Mouse (Mus musculus) heart, embryonic 10.5 days (tissue): Measurements from ENCODE around the gene Efcab6. TPM values are rescaled to one million over a fixed set of nuclear protein-coding genes. Genes with fewer than 3 reads are reported as not detected.

Source experiments
- DNase-seq: peaks from one replicate; pipeline ENCODE4 v3.0.0-alpha.2; 2017; ENCODE audit warnings: low spot score
- H3K27ac ChIP-seq: fragments of 300-500 bp; sonication (generic); 2 replicates; pipeline ENCODE4 v1.5.1; 2016; ENCODE audit warnings: mild to moderate bottlenecking
- H3K27me3 ChIP-seq: fragments of 300-500 bp; sonication (generic); 2 replicates; pipeline ENCODE4 v1.6.1; 2016; ENCODE audit warnings: mild to moderate bottlenecking; ENCODE audit not compliant: poor library complexity, insufficient read depth, severe bottlenecking
- H3K36me3 ChIP-seq: fragments of 300-500 bp; sonication (generic); 2 replicates; pipeline ENCODE4 v1.6.1; 2016; ENCODE audit warnings: mild to moderate bottlenecking, moderate library complexity
- H3K4me1 ChIP-seq: fragments of 300-500 bp; sonication (generic); 2 replicates; pipeline ENCODE4 v1.6.1; 2016; ENCODE audit warnings: mild to moderate bottlenecking
- H3K4me3 ChIP-seq: fragments of 300-500 bp; sonication (generic); 2 replicates; pipeline ENCODE4 v1.5.1; 2016; ENCODE audit warnings: mild to moderate bottlenecking, moderate library complexity
- H3K9me3 ChIP-seq: fragments of 300-500 bp; sonication (generic); 2 replicates; pipeline ENCODE4 v1.6.1; 2016; ENCODE audit warnings: mild to moderate bottlenecking, moderate library complexity
- WGBS: fragments of 180-500 bp; shearing (Covaris S2); methylation state at CpG from one replicate; pipeline ENCODE4 v1.1.7; 2016; 5-methylcytosine and 5-hydroxymethylcytosine counted together
- polyA plus RNA-seq: library from polyadenylated mRNA; unstranded; fragments of >200 nt; fragmentation: Nextera tagmentation; extraction: Ambion mirVana; gene quantifications from 2 replicates; pipeline ENCODE4 v1.2.1, GENCODE M21; 2016

Efcab6 gene
- polyA plus RNA-seq, 1 experiment from 2014 or later: not detected

GRCm38 (mm10) chr15:84053240-84053639 lies 11.9 kb downstream of the Efcab6 start:
- Histone ChIP-seq H3K4me3 (no peak overlapping the region), H3K4me1 (peaks cover 8% of the 10 kb centered on the region), H3K27ac (0 out of 2 replicates have a peak overlapping the region, but pooled peaks have one; percentile 31), H3K36me3 (no peaks in the 10 kb centered on the region), H3K27me3 (0 out of 2 replicates have a peak, but pooled peaks cover 8% of the 10 kb centered on the region), H3K9me3 (no peaks in the 10 kb centered on the region)
- DNase-seq: no peak
- 92% methylated on average over 4 of the region's 4 CpGs for WGBS

- H3K4me1 ChIP-seq: peaks cover 8% of the 10 kb centered on the region
- H3K36me3 ChIP-seq: no peaks in the 10 kb centered on the region
- H3K9me3 ChIP-seq: no peaks in the 10 kb centered on the region
- DNase-seq: no peak
- H3K27me3 ChIP-seq: 0 out of 2 replicates have a peak, but pooled peaks cover 8% of the 10 kb centered on the region
- H3K4me3 ChIP-seq: no peak overlapping the region
- H3K27ac ChIP-seq: no peak overlapping the region
- WGBS: 71% methylated on average over 9 of the region's 9 CpGs
These were observed 12.8 kb downstream of the Efcab6 start for GRCm38 (mm10) chr15:84052390-84052789.

GRCm38 (mm10) chr15:84049570-84049969 lies 15.6 kb downstream of the Efcab6 start:
- 84% methylated on average over 7 of the region's 7 CpGs for WGBS
- no peak for DNase-seq
- H3K27ac ChIP-seq: no peak overlapping the region
- H3K36me3 ChIP-seq: no peaks in the 10 kb centered on the region
- 0 out of 2 replicates have a peak, but pooled peaks cover 6% of the 10 kb centered on the region for H3K27me3 ChIP-seq
- no peak overlapping the region for H3K4me3 ChIP-seq
- peaks cover 8% of the 10 kb centered on the region for H3K4me1 ChIP-seq
- H3K9me3 ChIP-seq: no peaks in the 10 kb centered on the region

- Histone ChIP-seq H3K9me3 (no peaks in the 10 kb centered on the region), H3K27me3 (no peaks in the 10 kb centered on the region), H3K4me3 (no peak overlapping the region), H3K27ac (no peak overlapping the region), H3K36me3 (no peaks in the 10 kb centered on the region), H3K4me1 (no peaks in the 10 kb centered on the region)
- DNase-seq: no peak
- 86% methylated on average over 6 of the region's 6 CpGs for WGBS
These were observed 19.6 kb downstream of the Efcab6 start for GRCm38 (mm10) chr15:84045562-84045961.

- 86% methylated on average over 5 of the region's 5 CpGs for WGBS
- no peak for DNase-seq
- Histone ChIP-seq H3K9me3 (no peaks in the 10 kb centered on the region), H3K27me3 (no peaks in the 10 kb centered on the region), H3K4me3 (no peak overlapping the region), H3K27ac (no peak overlapping the region), H3K36me3 (no peaks in the 10 kb centered on the region), H3K4me1 (no peaks in the 10 kb centered on the region)
These were observed 28.1 kb downstream of the Efcab6 start for GRCm38 (mm10) chr15:84037067-84037466.

- Histone ChIP-seq H3K4me3 (no peak overlapping the region), H3K4me1 (no peaks in the 10 kb centered on the region), H3K9me3 (no peaks in the 10 kb centered on the region), H3K36me3 (no peaks in the 10 kb centered on the region), H3K27ac (no peak overlapping the region), H3K27me3 (peaks cover 4% of the 10 kb centered on the region; the same call in 1 of the 2 replicates)
- 72% methylated on average over 8 of the region's 8 CpGs for whole genome bisulfite sequencing
- DNase-seq: no peak
These were observed 39.5 kb downstream of the Efcab6 start for GRCm38 (mm10) chr15:84025651-84026050.

- Histone ChIP-seq H3K36me3 (no peaks in the 10 kb centered on the region), H3K27ac (no peak overlapping the region), H3K9me3 (no peaks in the 10 kb centered on the region), H3K4me1 (no peaks in the 10 kb centered on the region), H3K27me3 (peaks cover 4% of the 10 kb centered on the region; the same call in 1 of the 2 replicates), H3K4me3 (no peak overlapping the region)
- WGBS: 83% methylated on average over 6 of the region's 6 CpGs
- DNase-seq: no peak
These were observed 40.3 kb downstream of the Efcab6 start for GRCm38 (mm10) chr15:84024851-84025250.

- Histone ChIP-seq H3K27me3 (peaks cover 20% of the 10 kb centered on the region), H3K27ac (no peak overlapping the region), H3K9me3 (no peaks in the 10 kb centered on the region), H3K4me1 (no peaks in the 10 kb centered on the region), H3K36me3 (no peaks in the 10 kb centered on the region), H3K4me3 (no peak overlapping the region)
- 57% methylated on average over 17 of the region's 17 CpGs for WGBS
- no peak for DNase-seq
These were observed 55.7 kb downstream of the Efcab6 start for GRCm38 (mm10) chr15:84009366-84010083.

GRCm38 (mm10) chr15:84004306-84004705 lies 60.9 kb downstream of the Efcab6 start:
- 89% methylated on average over 14 of the region's 14 CpGs for WGBS
- H3K36me3 ChIP-seq: no peaks in the 10 kb centered on the region
- H3K27me3 ChIP-seq: peaks cover 17% of the 10 kb centered on the region
- H3K4me1 ChIP-seq: no peaks in the 10 kb centered on the region
- DNase-seq: no peak
- H3K9me3 ChIP-seq: no peaks in the 10 kb centered on the region
- H3K27ac ChIP-seq: no peak overlapping the region
- H3K4me3 ChIP-seq: no peak overlapping the region

GRCm38 (mm10) chr15:83999071-83999470 lies 66.1 kb downstream of the Efcab6 start:
- Histone ChIP-seq H3K36me3 (no peaks in the 10 kb centered on the region), H3K9me3 (no peaks in the 10 kb centered on the region), H3K27ac (no peak overlapping the region), H3K4me3 (no peak overlapping the region), H3K4me1 (no peaks in the 10 kb centered on the region), H3K27me3 (peaks cover 43% of the 10 kb centered on the region)
- DNase-seq: no peak
- WGBS: 69% methylated on average over 3 of the region's 3 CpGs

GRCm38 (mm10) chr15:83998586-83998985 lies 66.6 kb downstream of the Efcab6 start:
- DNase-seq: no peak
- H3K27me3 ChIP-seq: peaks cover 43% of the 10 kb centered on the region
- 56% methylated on average over 7 of the region's 7 CpGs for WGBS
- no peak overlapping the region for H3K27ac ChIP-seq
- no peaks in the 10 kb centered on the region for H3K4me1 ChIP-seq
- no peaks in the 10 kb centered on the region for H3K36me3 ChIP-seq
- H3K9me3 ChIP-seq: no peaks in the 10 kb centered on the region
- no peak overlapping the region for H3K4me3 ChIP-seq

GRCm38 (mm10) chr15:83998115-83998514 lies 67.1 kb downstream of the Efcab6 start:
- WGBS: 20% methylated on average over 19 of the region's 19 CpGs
- H3K4me3 ChIP-seq: no peak overlapping the region
- peaks cover 43% of the 10 kb centered on the region for H3K27me3 ChIP-seq
- no peak overlapping the region for H3K27ac ChIP-seq
- no peaks in the 10 kb centered on the region for H3K9me3 ChIP-seq
- H3K36me3 ChIP-seq: no peaks in the 10 kb centered on the region
- H3K4me1 ChIP-seq: no peaks in the 10 kb centered on the region
- no peak for DNase-seq

GRCm38 (mm10) chr15:83997550-83997949 lies 67.6 kb downstream of the Efcab6 start:
- DNase-seq: no peak
- Histone ChIP-seq H3K27me3 (peaks cover 43% of the 10 kb centered on the region), H3K27ac (no peak overlapping the region), H3K9me3 (no peaks in the 10 kb centered on the region), H3K36me3 (no peaks in the 10 kb centered on the region), H3K4me3 (no peak overlapping the region), H3K4me1 (peaks cover 1% of the 10 kb centered on the region; the same call in 1 of the 2 replicates)
- WGBS: 29% methylated on average over 4 of the region's 4 CpGs
